Mouse (Mus musculus): ENCODE measurements around the gene Tec. TPM values are rescaled to one million over a fixed set of nuclear protein-coding genes. Genes with fewer than 3 reads are reported as not detected.
A peak's percentile ranks its signal among the peaks of the same experiment; 100 is the strongest.

The Tec gene
- polyA plus RNA-seq, 1 experiment, result not detected

DNA sequence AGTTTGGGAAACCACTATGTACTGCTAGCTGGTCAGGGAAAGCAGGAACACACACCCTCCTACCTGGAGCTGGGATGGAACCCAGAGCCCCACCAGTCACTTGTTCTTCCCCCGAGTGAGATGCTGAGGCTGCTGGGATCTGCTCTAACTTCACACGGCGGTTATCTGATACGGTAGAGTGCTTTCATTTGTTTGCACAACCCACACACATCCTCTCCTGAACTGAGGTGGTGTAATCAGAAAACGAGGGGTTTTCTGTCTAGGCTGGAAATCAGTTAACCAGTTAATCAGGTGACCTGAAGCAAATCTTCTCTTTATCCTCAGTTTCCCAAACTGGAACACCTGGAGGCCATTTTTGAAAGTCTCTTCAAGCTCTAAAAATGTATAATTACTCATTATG is 55.4 kb downstream of the Tec start:
- Histone ChIP-seq H3K4me3 (ENCODE audit: insufficient read depth, low read depth, low read length) (no peak overlapping the region), H3K27ac (ENCODE audit: insufficient read depth, low read depth, low read length) (no peak overlapping the region), H3K4me1 (ENCODE audit: control insufficient read depth, insufficient read depth, low read length) (peaks cover 14% of the 10 kb centered on the region)
- TF ChIP-seq POLR2A (IDR thresholded peaks at IDR 0.05; ENCODE audit: insufficient read depth, low read depth, low read length) (no peak), CTCF (IDR thresholded peaks at IDR 0.05; ENCODE audit: insufficient read depth, low read depth, low read length) (no peak)
- WGBS, result 57% methylated on average over 5 of the region's 5 CpGs

DNA sequence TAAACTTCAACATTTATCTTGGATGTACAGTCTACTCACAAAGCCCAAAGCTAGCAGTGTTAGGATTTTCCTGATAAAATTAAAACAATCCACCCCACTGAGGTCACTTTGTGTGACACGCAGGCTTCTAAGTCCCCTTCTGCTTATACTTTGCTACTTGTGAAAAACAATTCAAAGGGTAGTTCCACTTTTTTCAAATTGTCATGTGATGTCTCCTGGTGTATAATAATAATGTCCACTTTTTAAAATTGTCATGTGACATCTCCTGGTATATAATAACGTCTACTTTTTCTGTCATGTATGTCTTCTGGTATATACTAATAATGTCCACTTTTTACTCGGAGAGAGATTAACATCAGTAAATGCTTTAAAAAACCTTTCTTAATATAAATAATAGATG is 56.0 kb downstream of the Tec start:
- TF ChIP-seq CTCF (IDR thresholded peaks at IDR 0.05; ENCODE audit: insufficient read depth, low read depth, low read length) (no peak), POLR2A (IDR thresholded peaks at IDR 0.05; ENCODE audit: insufficient read depth, low read depth, low read length) (no peak)
- H3K4me3 ChIP-seq (ENCODE audit: insufficient read depth, low read depth, low read length), result no peak overlapping the region
- peaks cover 10% of the 10 kb centered on the region for H3K4me1 ChIP-seq (ENCODE audit: control insufficient read depth, insufficient read depth, low read length)
- no peak overlapping the region for H3K27ac ChIP-seq (ENCODE audit: insufficient read depth, low read depth, low read length)
- 89% methylated on average over 3 of the region's 3 CpGs for WGBS

GRCm38 (mm10) chr5:72811397-72811796 is 56.9 kb downstream of the Tec start:
- WGBS, result 72% methylated on average over 3 of the region's 3 CpGs
- Histone ChIP-seq H3K4me1 (ENCODE audit: control insufficient read depth, insufficient read depth, low read length) (peaks cover 10% of the 10 kb centered on the region), H3K4me3 (ENCODE audit: insufficient read depth, low read depth, low read length) (no peak overlapping the region), H3K27ac (ENCODE audit: insufficient read depth, low read depth, low read length) (no peak overlapping the region)
- no peak for TF ChIP-seq CTCF (IDR thresholded peaks at IDR 0.05; ENCODE audit: insufficient read depth, low read depth, low read length)
- TF ChIP-seq POLR2A (IDR thresholded peaks at IDR 0.05; ENCODE audit: insufficient read depth, low read depth, low read length), result no peak

GRCm38 (mm10) chr5:72810990-72811389 is 57.3 kb downstream of the Tec start:
- WGBS, result 90% methylated on average over 8 of the region's 8 CpGs
- TF ChIP-seq CTCF (IDR thresholded peaks at IDR 0.05; ENCODE audit: insufficient read depth, low read depth, low read length) (no peak), POLR2A (IDR thresholded peaks at IDR 0.05; ENCODE audit: insufficient read depth, low read depth, low read length) (no peak)
- Histone ChIP-seq H3K4me1 (ENCODE audit: control insufficient read depth, insufficient read depth, low read length) (peaks cover 10% of the 10 kb centered on the region), H3K27ac (ENCODE audit: insufficient read depth, low read depth, low read length) (no peak overlapping the region), H3K4me3 (ENCODE audit: insufficient read depth, low read depth, low read length) (no peak overlapping the region)

DNA sequence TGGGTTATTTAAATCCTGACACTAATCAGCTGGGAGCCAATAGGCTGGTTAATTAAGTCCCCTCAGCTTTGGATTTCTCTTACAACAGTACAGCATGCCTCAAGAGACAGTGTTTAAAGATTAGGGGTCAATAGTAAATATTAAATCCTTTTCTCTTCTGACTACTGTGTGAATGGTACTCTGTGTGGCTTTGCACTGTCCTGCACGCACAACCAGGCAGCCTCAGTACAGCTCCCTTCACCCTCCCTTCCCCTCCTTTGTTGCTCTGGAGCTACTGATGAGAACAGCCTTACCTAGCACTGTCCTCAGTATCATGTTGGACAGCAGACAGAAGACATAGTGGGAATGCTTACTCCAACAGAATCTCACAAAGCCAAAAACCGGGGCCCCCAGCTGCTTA is 58.8 kb downstream of the Tec start:
- Histone ChIP-seq H3K4me1 (ENCODE audit: control insufficient read depth, insufficient read depth, low read length) (peaks cover 10% of the 10 kb centered on the region), H3K27ac (ENCODE audit: insufficient read depth, low read depth, low read length) (no peak overlapping the region), H3K4me3 (ENCODE audit: insufficient read depth, low read depth, low read length) (no peak overlapping the region)
- TF ChIP-seq CTCF (IDR thresholded peaks at IDR 0.05; ENCODE audit: insufficient read depth, low read depth, low read length), result no peak
- TF ChIP-seq POLR2A (IDR thresholded peaks at IDR 0.05; ENCODE audit: insufficient read depth, low read depth, low read length), result no peak
- 88% methylated on average over 2 of the region's 2 CpGs for WGBS

DNA sequence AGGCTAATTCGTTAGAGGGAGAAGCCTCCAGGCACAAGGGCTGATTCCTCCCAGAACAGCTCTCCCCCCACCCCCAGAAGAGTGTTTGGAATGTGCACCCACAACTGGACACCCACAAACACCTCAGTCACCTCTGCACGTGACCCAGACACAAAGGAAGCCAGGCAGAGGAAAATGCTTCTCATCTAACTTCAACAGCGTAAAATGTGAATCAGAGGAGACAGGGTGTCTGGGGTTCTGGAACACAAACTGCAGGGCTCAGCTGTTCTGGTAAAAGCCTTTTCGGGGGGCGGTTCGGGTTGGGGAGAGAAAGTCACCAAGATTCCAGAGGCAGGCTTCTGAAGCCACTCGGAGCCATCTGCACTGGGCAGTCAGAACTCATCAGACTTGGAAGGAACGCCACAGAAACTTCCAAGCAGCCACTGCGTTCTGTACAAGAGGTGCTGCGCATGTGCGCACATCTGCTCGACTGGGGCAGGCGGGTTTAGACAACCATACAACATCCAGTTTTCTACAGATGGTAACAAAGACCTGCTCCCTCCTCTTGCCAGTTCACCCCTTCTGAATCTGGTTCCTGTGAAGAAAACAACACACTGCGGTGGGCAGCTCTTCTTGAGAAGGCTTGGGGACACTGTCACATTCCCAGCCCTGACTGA is 59.7 kb downstream of the Tec start:
- WGBS, result 33% methylated on average over 14 of the region's 14 CpGs
- no peak overlapping the region for H3K27ac ChIP-seq (ENCODE audit: insufficient read depth, low read depth, low read length)
- TF ChIP-seq POLR2A (IDR thresholded peaks at IDR 0.05; ENCODE audit: insufficient read depth, low read depth, low read length), result no peak
- no peak for TF ChIP-seq CTCF (IDR thresholded peaks at IDR 0.05; ENCODE audit: insufficient read depth, low read depth, low read length)
- peaks cover 10% of the 10 kb centered on the region for H3K4me1 ChIP-seq (ENCODE audit: control insufficient read depth, insufficient read depth, low read length)
- no peak overlapping the region for H3K4me3 ChIP-seq (ENCODE audit: insufficient read depth, low read depth, low read length)

- Histone ChIP-seq H3K27ac (ENCODE audit: insufficient read depth, low read depth, low read length) (no peak overlapping the region), H3K4me1 (ENCODE audit: control insufficient read depth, insufficient read depth, low read length) (no peaks in the 10 kb centered on the region; the same call in 1 of the 2 replicates), H3K4me3 (ENCODE audit: insufficient read depth, low read depth, low read length) (no peak overlapping the region)
- no peak for TF ChIP-seq POLR2A (IDR thresholded peaks at IDR 0.05; ENCODE audit: insufficient read depth, low read depth, low read length)
- TF ChIP-seq CTCF (IDR thresholded peaks at IDR 0.05; ENCODE audit: insufficient read depth, low read depth, low read length), result no peak
- WGBS, result 66% methylated on average over 5 of the region's 5 CpGs
Measured at GRCm38 (mm10) chr5:72802851-72803250, 65.4 kb downstream of the Tec start.

GRCm38 (mm10) chr5:72798563-72798962 is 69.7 kb downstream of the Tec start:
- Histone ChIP-seq H3K4me1 (ENCODE audit: control insufficient read depth, insufficient read depth, low read length) (peaks cover 7% of the 10 kb centered on the region), H3K27ac (ENCODE audit: insufficient read depth, low read depth, low read length) (no peak overlapping the region), H3K4me3 (ENCODE audit: insufficient read depth, low read depth, low read length) (no peak overlapping the region)
- 85% methylated on average over 4 of the region's 4 CpGs for WGBS
- TF ChIP-seq CTCF (IDR thresholded peaks at IDR 0.05; ENCODE audit: insufficient read depth, low read depth, low read length) (no peak), POLR2A (IDR thresholded peaks at IDR 0.05; ENCODE audit: insufficient read depth, low read depth, low read length) (no peak)

DNA sequence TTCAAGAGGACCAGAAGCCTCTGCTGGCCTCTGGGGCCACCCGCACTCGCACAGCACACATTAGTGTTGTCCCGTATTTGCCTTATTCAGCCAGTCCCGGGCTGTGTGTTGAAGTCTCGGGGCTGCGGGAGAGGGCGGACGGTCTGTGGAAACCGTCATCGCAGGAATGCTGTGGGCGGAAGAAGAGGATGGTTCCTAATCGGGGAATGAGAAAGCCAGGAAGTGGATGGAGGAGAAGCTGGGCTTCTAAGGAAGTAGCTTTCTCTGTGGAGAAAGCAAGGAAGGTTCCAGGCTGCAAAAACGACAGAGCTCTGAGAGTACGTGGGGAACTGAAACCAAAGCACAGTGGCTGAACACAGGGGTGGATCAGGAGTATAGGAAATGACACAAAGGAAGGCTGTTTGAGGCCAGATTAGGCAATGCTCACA is 72.1 kb downstream of the Tec start:
- no peak overlapping the region for H3K27ac ChIP-seq (ENCODE audit: insufficient read depth, low read depth, low read length)
- peaks cover 7% of the 10 kb centered on the region for H3K4me1 ChIP-seq (ENCODE audit: control insufficient read depth, insufficient read depth, low read length)
- 21% methylated on average over 14 of the region's 14 CpGs for WGBS
- TF ChIP-seq CTCF (IDR thresholded peaks at IDR 0.05; ENCODE audit: insufficient read depth, low read depth, low read length) (no peak), POLR2A (IDR thresholded peaks at IDR 0.05; ENCODE audit: insufficient read depth, low read depth, low read length) (no peak)
- peak overlapping the region; percentile 36 for H3K4me3 ChIP-seq (ENCODE audit: insufficient read depth, low read depth, low read length)

Measured in olfactory bulb, adult 2 months (tissue).